Mouse (Mus musculus) limb, embryonic 14.5 days (tissue): ENCODE measurements around the gene Rap1gds1. TPM values are rescaled to one million over a fixed set of nuclear protein-coding genes. Genes with fewer than 3 reads are reported as not detected.
A peak's percentile ranks its signal among the peaks of the same experiment; 100 is the strongest.

Experiments used
- ATAC-seq: fragments of 200-750 bp; cut with Nextera tagmentation; 2 replicates; pipeline ENCODE4 v1.8.0; 2017; ENCODE audit warnings: low read depth, moderate number of reproducible peaks, moderate TSS enrichment; ENCODE audit not compliant: low FRiP score
- DNase-seq: peaks from one replicate; pipeline ENCODE4 v3.0.0-alpha.2; 2015; ENCODE audit warnings: low spot score
- H3K27ac ChIP-seq: fragments of 300-500 bp; sonication (generic); replicated peaks from 2 replicates; pipeline ENCODE4 v1.5.1; 2014; ENCODE audit warnings: low read depth, mild to moderate bottlenecking, low read length, moderate library complexity, mixed read lengths
- H3K27me3 ChIP-seq: fragments of 300-500 bp; sonication (generic); 2 replicates; pipeline ENCODE4 v1.6.1; 2014; ENCODE audit warnings: low read length, mixed read lengths; ENCODE audit not compliant: control insufficient read depth, insufficient read depth
- H3K36me3 ChIP-seq: fragments of 300-500 bp; sonication (generic); 2 replicates; pipeline ENCODE4 v1.6.1; 2014; ENCODE audit warnings: mild to moderate bottlenecking, low read length, moderate library complexity, mixed read lengths; ENCODE audit not compliant: control insufficient read depth, insufficient read depth
- H3K4me1 ChIP-seq: fragments of 300-500 bp; sonication (generic); 2 replicates; pipeline ENCODE4 v1.6.1; 2014; ENCODE audit warnings: antibody characterized with exemption, low read length, mixed read lengths; ENCODE audit not compliant: control insufficient read depth, insufficient read depth
- H3K4me2 ChIP-seq: fragments of 300-500 bp; sonication (generic); replicated peaks from 2 replicates; pipeline ENCODE4 v1.6.1; 2014; ENCODE audit warnings: low read depth, mild to moderate bottlenecking, low read length, moderate library complexity; ENCODE audit not compliant: severe bottlenecking
- H3K4me3 ChIP-seq: fragments of 300-500 bp; sonication (generic); replicated peaks from 2 replicates; pipeline ENCODE4 v1.5.1; 2014; ENCODE audit warnings: low read length
- H3K9ac ChIP-seq: fragments of 300-500 bp; sonication (generic); 2 replicates; pipeline ENCODE4 v1.6.1; 2014; ENCODE audit warnings: mild to moderate bottlenecking, low read depth, low read length, moderate library complexity; ENCODE audit not compliant: severe bottlenecking
- H3K9me3 ChIP-seq: fragments of 300-500 bp; sonication (generic); 2 replicates; pipeline ENCODE4 v1.6.1; 2016; ENCODE audit warnings: low read length; ENCODE audit not compliant: control insufficient read depth
- POLR2A ChIP-seq: fragments of 200-500 bp; IDR thresholded peaks from 2 replicates; pipeline ENCODE4 v1.8.0; 2012; ENCODE audit warnings: inconsistent platforms, mild to moderate bottlenecking, moderate library complexity, borderline replicate concordance; ENCODE audit not compliant: insufficient read depth, insufficient read length; ENCODE audit errors: extremely low read depth
- WGBS: fragments of 180-500 bp; shearing (Covaris S2); extraction: QIAGEN DNeasy Blood & Tissue Kit; methylation state at CpG from one replicate; pipeline ENCODE4 v1.1.7; 2014; 5-methylcytosine and 5-hydroxymethylcytosine counted together
- polyA plus RNA-seq, 2 experiments: library from polyadenylated mRNA; depleted of rRNA in 1 of 2; stranded (reverse) in 1 of 2; unstranded in 1 of 2; fragments of >200 nt; fragmentation: Nextera tagmentation in 1 of 2; extraction: Ambion mirVana in 1 of 2; gene quantifications; 2 replicates each; pipeline versions ENCODE4 v1.2.1 to v1.2.3; 2012 to 2014

The Rap1gds1 gene
- polyA plus RNA-seq, 2 experiments, result 32.2 to 48.7 TPM

DNA sequence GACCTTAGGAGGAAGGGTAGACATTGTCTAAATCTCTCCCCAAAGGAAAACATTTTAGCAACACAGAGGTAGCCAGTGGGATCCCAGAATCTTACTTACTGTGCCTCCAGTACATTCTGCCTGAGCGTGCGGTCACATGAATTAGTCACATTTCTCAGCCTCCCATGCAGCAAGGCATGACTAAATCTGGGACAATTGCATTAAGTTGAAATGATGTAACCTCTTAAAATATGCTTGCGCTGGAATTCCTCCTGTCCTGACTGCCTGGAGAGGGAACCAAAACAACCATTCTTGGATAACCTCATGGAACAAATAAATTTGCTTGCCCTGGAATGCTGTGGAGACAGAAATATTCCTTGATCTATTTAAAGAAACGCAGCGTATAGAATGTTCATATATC lies 33.2 kb upstream of the Rap1gds1 start:
- no peak overlapping the region for H3K4me2 ChIP-seq
- H3K4me3 ChIP-seq, result no peak overlapping the region
- no peak for TF ChIP-seq POLR2A
- ATAC-seq (peak; percentile 76), DNase-seq (peak; percentile 22)
- no peaks in the 10 kb centered on the region for H3K4me1 ChIP-seq
- H3K27ac ChIP-seq, result no peak overlapping the region
- no peak overlapping the region for H3K9ac ChIP-seq
- H3K27me3 ChIP-seq, result no peaks in the 10 kb centered on the region
- WGBS, result 80% methylated on average over 5 of the region's 5 CpGs
- no peaks in the 10 kb centered on the region for H3K9me3 ChIP-seq
- no peaks in the 10 kb centered on the region for H3K36me3 ChIP-seq

DNA sequence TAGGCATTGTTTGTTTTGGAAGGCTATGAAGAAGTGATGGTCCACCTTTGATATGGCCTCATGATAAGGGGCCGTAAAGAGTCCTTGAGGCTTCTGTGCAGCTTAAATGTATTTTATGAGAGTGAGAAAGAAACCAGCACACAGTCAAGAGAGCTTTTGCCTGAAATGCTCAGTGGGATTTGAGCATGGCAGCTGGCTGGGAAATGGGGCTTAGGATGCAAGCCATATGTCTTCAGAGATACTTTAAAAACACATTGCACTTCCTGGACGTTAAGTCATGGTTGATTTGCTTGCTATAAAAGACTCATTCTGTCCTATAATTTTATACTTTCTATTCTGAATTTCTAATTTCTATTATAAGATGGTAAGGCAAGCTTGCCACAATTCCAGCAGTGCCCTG lies 28.9 kb upstream of the Rap1gds1 start:
- no peaks in the 10 kb centered on the region for H3K27me3 ChIP-seq
- H3K27ac ChIP-seq, result no peak overlapping the region
- ATAC-seq (no peak), DNase-seq (no peak)
- 59% methylated on average over 2 of the region's 2 CpGs for WGBS
- no peak overlapping the region for H3K4me2 ChIP-seq
- no peak for TF ChIP-seq POLR2A
- H3K9ac ChIP-seq, result no peak overlapping the region
- H3K4me3 ChIP-seq, result no peak overlapping the region
- no peaks in the 10 kb centered on the region for H3K36me3 ChIP-seq
- no peaks in the 10 kb centered on the region for H3K4me1 ChIP-seq
- H3K9me3 ChIP-seq, result no peaks in the 10 kb centered on the region

DNA sequence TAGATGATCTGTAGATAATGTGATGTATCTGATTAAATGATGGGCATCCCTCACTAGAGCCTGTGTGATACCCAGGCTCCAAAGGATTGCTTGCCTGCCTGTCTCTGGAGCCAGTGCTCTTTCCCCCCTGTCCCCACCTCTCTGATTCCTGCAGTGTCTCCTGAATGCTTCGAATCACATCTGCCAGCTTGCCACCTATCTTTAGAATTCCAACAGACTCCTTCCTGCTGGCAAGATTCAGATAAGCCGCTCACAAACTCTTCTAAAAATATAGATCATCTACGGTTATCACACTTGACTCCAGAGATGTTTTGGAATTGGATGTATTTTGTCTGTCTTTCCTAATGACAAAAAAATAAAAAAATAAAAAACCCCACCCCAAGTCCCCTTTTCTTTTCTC lies 28.3 kb upstream of the Rap1gds1 start:
- DNase-seq, result no peak
- Histone ChIP-seq H3K4me3 (no peak overlapping the region), H3K9me3 (no peaks in the 10 kb centered on the region), H3K27me3 (no peaks in the 10 kb centered on the region), H3K9ac (no peak overlapping the region), H3K36me3 (no peaks in the 10 kb centered on the region), H3K27ac (no peak overlapping the region), H3K4me1 (no peaks in the 10 kb centered on the region), H3K4me2 (no peak overlapping the region)
- ATAC-seq, result no peak
- no peak for TF ChIP-seq POLR2A
- 75% methylated on average over 3 of the region's 3 CpGs for WGBS

DNA sequence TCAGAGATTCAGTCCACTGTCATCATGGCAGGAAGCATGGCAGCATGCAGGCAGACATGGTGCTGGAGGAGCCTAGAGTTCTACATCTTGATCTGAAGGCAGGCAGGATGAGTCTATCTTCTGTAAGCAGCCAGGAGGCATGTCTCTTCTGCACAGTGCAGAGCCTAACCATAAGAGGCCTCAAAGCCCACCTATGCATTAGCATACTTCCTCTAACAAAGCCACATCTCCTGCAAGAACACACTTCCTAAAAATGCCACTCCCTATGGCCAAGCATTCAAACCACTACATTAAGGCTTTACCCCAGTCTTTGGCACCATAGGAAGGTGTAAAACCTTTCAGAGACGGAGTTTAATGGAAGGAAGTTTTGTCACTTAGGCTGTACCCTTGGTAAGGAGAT lies 26.9 kb upstream of the Rap1gds1 start:
- no peak for DNase-seq
- H3K4me3 ChIP-seq, result no peak overlapping the region
- H3K4me2 ChIP-seq, result no peak overlapping the region
- H3K27me3 ChIP-seq, result no peaks in the 10 kb centered on the region
- WGBS, result 90% methylated on average over 1 of the region's 1 CpGs
- no peak for ATAC-seq
- H3K27ac ChIP-seq, result no peak overlapping the region
- no peaks in the 10 kb centered on the region for H3K36me3 ChIP-seq
- TF ChIP-seq POLR2A, result no peak
- no peaks in the 10 kb centered on the region for H3K9me3 ChIP-seq
- H3K4me1 ChIP-seq, result no peaks in the 10 kb centered on the region
- H3K9ac ChIP-seq, result no peak overlapping the region

DNA sequence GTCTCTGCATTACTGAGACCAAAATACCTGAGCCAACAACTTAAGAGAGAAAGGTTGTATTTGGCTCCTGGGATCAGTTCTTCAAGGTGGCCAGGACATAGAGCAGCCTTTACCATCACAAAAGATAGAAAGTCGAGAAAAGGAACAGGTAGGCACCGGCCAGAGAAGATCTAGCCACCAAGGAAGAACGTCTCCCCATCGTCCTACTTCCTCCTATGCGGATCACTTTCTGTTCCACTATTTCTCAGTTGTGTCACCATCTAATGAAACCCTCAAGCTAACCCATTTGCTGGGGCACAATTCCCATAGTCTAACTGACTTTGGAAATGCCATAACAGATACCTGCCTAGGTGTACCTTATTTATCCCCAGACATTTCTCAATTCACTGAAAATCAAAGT lies 24.3 kb upstream of the Rap1gds1 start:
- no peak overlapping the region for H3K27ac ChIP-seq
- no peak for ATAC-seq
- H3K4me3 ChIP-seq, result no peak overlapping the region
- H3K4me2 ChIP-seq, result no peak overlapping the region
- no peaks in the 10 kb centered on the region for H3K36me3 ChIP-seq
- DNase-seq, result no peak
- 90% methylated on average over 5 of the region's 5 CpGs for WGBS
- H3K9me3 ChIP-seq, result no peaks in the 10 kb centered on the region
- no peak overlapping the region for H3K9ac ChIP-seq
- no peaks in the 10 kb centered on the region for H3K4me1 ChIP-seq
- no peaks in the 10 kb centered on the region for H3K27me3 ChIP-seq
- no peak for TF ChIP-seq POLR2A

DNA sequence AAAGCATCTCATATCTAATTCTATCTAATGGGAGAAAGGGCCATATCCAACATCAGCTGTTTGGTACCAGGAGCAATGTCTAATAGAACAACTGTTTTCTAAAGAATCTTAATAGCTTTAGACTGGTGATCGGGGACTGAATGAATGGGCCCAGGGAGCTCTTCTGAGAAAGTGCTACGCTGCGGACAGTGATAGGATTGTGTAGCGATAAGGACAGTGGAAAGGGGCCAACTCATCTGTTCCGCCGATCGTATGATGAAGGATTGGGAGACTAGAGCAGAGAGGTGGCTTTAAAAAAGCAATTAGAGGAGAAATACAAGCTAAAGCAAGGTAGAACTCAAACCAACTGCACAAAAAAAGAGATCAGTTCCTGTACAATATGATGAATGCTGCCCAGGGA lies 20.9 kb upstream of the Rap1gds1 start:
- H3K9ac ChIP-seq, result no peak overlapping the region
- no peak overlapping the region for H3K4me3 ChIP-seq
- no peak for ATAC-seq
- 91% methylated on average over 7 of the region's 7 CpGs for WGBS
- no peaks in the 10 kb centered on the region for H3K9me3 ChIP-seq
- H3K4me1 ChIP-seq, result no peaks in the 10 kb centered on the region
- H3K27ac ChIP-seq, result no peak overlapping the region
- H3K36me3 ChIP-seq, result no peaks in the 10 kb centered on the region
- TF ChIP-seq POLR2A, result no peak
- DNase-seq, result no peak
- H3K4me2 ChIP-seq, result no peak overlapping the region
- no peaks in the 10 kb centered on the region for H3K27me3 ChIP-seq
